9 mouse cellular contexts compared by ENCODE assay signal in genomic region chr11:19007541-19008424, GRCm38 (mm10). TPM values are rescaled to one million over a fixed set of nuclear protein-coding genes. Genes with fewer than 3 reads are reported as not detected.
DNase-seq lines count a peak whose midpoint lies in the region; ATAC-seq and TF ChIP-seq lines count a peak whose summit lies in the region.
"Had no signal": no experiment of that assay in that cellular context is flagged by ENCODE, and none has a peak within 500 bp of the region (broad histone marks: within the 10 kb centered on the region; RNA-seq: fewer than 3 reads in every experiment).

No protein-coding gene starts in this region.

- peak overlapping the region; percentile 68 for H3K4me2 ChIP-seq in heart, embryonic 16.5 days (ENCODE audit: low read depth, low read length)
- H3K4me2 ChIP-seq in limb, embryonic 14.5 days (replicated peaks; ENCODE audit: low read depth, low read length, severe bottlenecking), result peak overlapping the region; percentile 28
- H3K4me2 ChIP-seq in neural tube, embryonic 13.5 days, result peak overlapping the region; percentile 92

- no peak for DNase-seq in liver, adult 2 months (ENCODE audit: extremely low read depth, low read depth, low spot score)
- no peak for DNase-seq in liver
- DNase-seq in embryo, embryonic 10.5 days (ENCODE audit: low spot score), result peak; percentile 64
- no peak for DNase-seq in limb, embryonic 14.5 days (ENCODE audit: low spot score)
- no peak for DNase-seq in layer of hippocampus, postnatal 14 days (ENCODE audit: low spot score in 2 of 2)
- DNase-seq in thymus, adult 18-20 months, result no peak

- no peaks in the 10 kb centered on the region for H3K9me3 ChIP-seq in heart, embryonic 16.5 days (replicated peaks; ENCODE audit: control insufficient read depth, low read length)
- H3K9me3 ChIP-seq in limb, embryonic 14.5 days (ENCODE audit: control insufficient read depth, low read length), result no peaks in the 10 kb centered on the region
- no peaks in the 10 kb centered on the region for H3K9me3 ChIP-seq in neural tube, embryonic 13.5 days

- no peaks in the 10 kb centered on the region for H3K27me3 ChIP-seq in liver, adult 2 months (ENCODE audit: control insufficient read depth, insufficient read depth, low read length)
- H3K27me3 ChIP-seq in heart, embryonic 16.5 days (ENCODE audit: control insufficient read depth, insufficient read depth, low read length), result no peaks in the 10 kb centered on the region
- H3K27me3 ChIP-seq in limb, embryonic 14.5 days (ENCODE audit: control insufficient read depth, insufficient read depth, low read length), result peaks cover 69% of the 10 kb centered on the region
- H3K27me3 ChIP-seq in neural tube, embryonic 13.5 days, result no peaks in the 10 kb centered on the region
- H3K27me3 ChIP-seq: CH12.LX had no signal

- H3K79me2 ChIP-seq in liver, adult 2 months (ENCODE audit: control insufficient read depth, insufficient read depth, low read length), result no peaks in the 10 kb centered on the region

- no peak for TF ChIP-seq CTCF in liver, adult 2 months (IDR thresholded peaks at IDR 0.05; ENCODE audit: low read depth, low read length)

- 74% methylated on average over 45 of the region's 45 CpGs for WGBS in liver, adult 2 months
- whole genome bisulfite sequencing in heart, embryonic 16.5 days, result 19% methylated on average over 45 of the region's 45 CpGs
- 23% methylated on average over 45 of the region's 45 CpGs for WGBS in limb, embryonic 14.5 days
- WGBS in neural tube, embryonic 13.5 days, result 10% methylated on average over 45 of the region's 45 CpGs

- H3K4me1 ChIP-seq in liver, adult 2 months (ENCODE audit: control insufficient read depth, insufficient read depth, low read length), result no peaks in the 10 kb centered on the region
- peaks cover 35% of the 10 kb centered on the region for H3K4me1 ChIP-seq in heart, embryonic 16.5 days (ENCODE audit: control insufficient read depth, insufficient read depth, low read length)
- 0 out of 2 replicates have a peak, but pooled peaks cover 4% of the 10 kb centered on the region for H3K4me1 ChIP-seq in limb, embryonic 14.5 days (ENCODE audit: control insufficient read depth, insufficient read depth, low read length)
- peaks cover 75% of the 10 kb centered on the region for H3K4me1 ChIP-seq in neural tube, embryonic 13.5 days (replicated peaks)

- peak overlapping the region; percentile 9; the same call in 1 of the 2 replicates for H3K4me3 ChIP-seq in liver, adult 2 months (ENCODE audit: insufficient read depth, low read depth, low read length)
- peak overlapping the region; percentile 39 for H3K4me3 ChIP-seq in heart, embryonic 16.5 days (ENCODE audit: low read length)
- peak overlapping the region; percentile 13 for H3K4me3 ChIP-seq in limb, embryonic 14.5 days (replicated peaks; ENCODE audit: low read length)
- H3K4me3 ChIP-seq in neural tube, embryonic 13.5 days, result peak overlapping the region; percentile 77

- H3K27ac ChIP-seq in liver, adult 2 months (replicated peaks; ENCODE audit: insufficient read depth, low read depth, low read length), result peak overlapping the region; percentile 67
- H3K27ac ChIP-seq in heart, embryonic 16.5 days (ENCODE audit: low read length), result peak overlapping the region; percentile 85
- H3K27ac ChIP-seq in limb, embryonic 14.5 days (replicated peaks; ENCODE audit: low read depth, low read length), result no peak overlapping the region
- H3K27ac ChIP-seq in neural tube, embryonic 13.5 days (replicated peaks), result peak overlapping the region; percentile 100

- H3K36me3 ChIP-seq in liver, adult 2 months (ENCODE audit: control insufficient read depth, insufficient read depth, low read length), result peaks cover 8% of the 10 kb centered on the region; the same call in 1 of the 2 replicates
- no peaks in the 10 kb centered on the region for H3K36me3 ChIP-seq in heart, embryonic 16.5 days (ENCODE audit: control insufficient read depth, insufficient read depth)
- H3K36me3 ChIP-seq in limb, embryonic 14.5 days (ENCODE audit: control insufficient read depth, insufficient read depth, low read length), result no peaks in the 10 kb centered on the region
- 0 out of 2 replicates have a peak, but pooled peaks cover 5% of the 10 kb centered on the region for H3K36me3 ChIP-seq in neural tube, embryonic 13.5 days

- ATAC-seq in heart, embryonic 16.5 days (replicated peaks; ENCODE audit: extremely low read depth, insufficient read depth, low FRiP score), result peak; percentile 59
- no peak for ATAC-seq in limb, embryonic 14.5 days (ENCODE audit: low FRiP score, low read depth)
- ATAC-seq in neural tube, embryonic 13.5 days (ENCODE audit: low read depth), result peak; percentile 58

- no peak for TF ChIP-seq POLR2A in liver, adult 2 months (IDR thresholded peaks at IDR 0.05; ENCODE audit: extremely low read depth, insufficient read depth, low read length)
- no peak for TF ChIP-seq POLR2A in limb, embryonic 14.5 days (IDR thresholded peaks at IDR 0.05; ENCODE audit: borderline replicate concordance, extremely low read depth, insufficient read depth, insufficient read length)

- peak overlapping the region; percentile 1 for H3K9ac ChIP-seq in liver, adult 2 months (ENCODE audit: low read depth, low read length)
- H3K9ac ChIP-seq in heart, embryonic 16.5 days (ENCODE audit: low read length), result peak overlapping the region; percentile 77
- H3K9ac ChIP-seq in limb, embryonic 14.5 days (ENCODE audit: low read depth, low read length, severe bottlenecking), result no peak overlapping the region; the same call in 1 of the 2 replicates
- H3K9ac ChIP-seq in neural tube, embryonic 13.5 days, result peak overlapping the region; percentile 100

RNA-seq across cellular contexts. Expression of gene Meis1, which starts 11.0 kb away (rescaled TPM):
- total RNA-seq in liver, adult 2 months (2014; rRNA removed), result 4.8 and 6.1 TPM in 2 replicates
- polyA plus RNA-seq in liver, adult 2 months (2012; rRNA removed), result 2.0 and 2.5 TPM in 2 replicates
- 59.8 and 61.6 TPM in 2 replicates for polyA plus RNA-seq in heart, embryonic 16.5 days (2015; fragmentation: Nextera tagmentation; extraction: Ambion mirVana)
- polyA plus RNA-seq in limb, embryonic 14.5 days (2012; rRNA removed), result 12.1 and 16.2 TPM in 2 replicates
- 13.6 and 15.9 TPM in 2 replicates for polyA plus RNA-seq in limb, embryonic 14.5 days (2014; fragmentation: Nextera tagmentation; extraction: Ambion mirVana)
- 159 and 171 TPM in 2 replicates for polyA plus RNA-seq in neural tube, embryonic 13.5 days (2015; fragmentation: Nextera tagmentation; extraction: Ambion mirVana)
- total RNA-seq in layer of hippocampus, postnatal 14 days (2021), result 1 to 10 TPM; 2.0 to 2.9 TPM

Comparison
In these comparisons a context has a peak if more than half of its experiments do, and no peak if none do; other contexts are left out.
1. H3K4me3 ChIP-seq: peak in every context shown above with its lines; median percentile 77 in neural tube, embryonic 13.5 days; 39 in heart, embryonic 16.5 days; 13 in limb, embryonic 14.5 days; 9 in liver, adult 2 months.
2. H3K4me2 ChIP-seq: peak in every context shown above with its lines; median percentile 92 in neural tube, embryonic 13.5 days; 68 in heart, embryonic 16.5 days; 28 in limb, embryonic 14.5 days.